Mouse (Mus musculus): ENCODE results near the gene Tagln.

Gene Tagln

GRCm38 (mm10) chr9:45946182-45946871, 10.5 kb upstream of the Tagln start:
- no peak for DNase-seq (ENCODE audit: extremely low spot score, low spot score)

- no peak for DNase-seq (ENCODE audit: extremely low spot score, low spot score)
These were observed 9.9 kb upstream of the Tagln start for GRCm38 (mm10) chr9:45945721-45946120.

- no peak for DNase-seq (ENCODE audit: extremely low spot score, low spot score)
These were observed 8.9 kb upstream of the Tagln start for GRCm38 (mm10) chr9:45944506-45945400.

GRCm38 (mm10) chr9:45943628-45944505, 8.0 kb upstream of the Tagln start:
- no peak for DNase-seq (ENCODE audit: extremely low spot score, low spot score)

GRCm38 (mm10) chr9:45942916-45943315, 7.1 kb upstream of the Tagln start:
- DNase-seq (ENCODE audit: extremely low spot score, low spot score), result no peak

GRCm38 (mm10) chr9:45942464-45942863, 6.6 kb upstream of the Tagln start:
- DNase-seq (ENCODE audit: extremely low spot score, low spot score), result no peak

GRCm38 (mm10) chr9:45941329-45941888, 5.6 kb upstream of the Tagln start:
- DNase-seq (ENCODE audit: extremely low spot score, low spot score), result no peak

- DNase-seq (ENCODE audit: extremely low spot score, low spot score), result no peak
These were observed 3.9 kb upstream of the Tagln start for GRCm38 (mm10) chr9:45939794-45940193.

- no peak for DNase-seq (ENCODE audit: extremely low spot score, low spot score)
These were observed 3.2 kb upstream of the Tagln start for GRCm38 (mm10) chr9:45938952-45939637.

- DNase-seq (ENCODE audit: extremely low spot score, low spot score), result no peak
These were observed 2.2 kb upstream of the Tagln start for GRCm38 (mm10) chr9:45938088-45938487.

GRCm38 (mm10) chr9:45936883-45937282, 1.0 kb upstream of the Tagln start:
- DNase-seq (ENCODE audit: extremely low spot score, low spot score), result peak; percentile 49

- no peak for DNase-seq (ENCODE audit: extremely low spot score, low spot score)
These were observed 3.1 kb downstream of the Tagln start for GRCm38 (mm10) chr9:45932571-45933415.

GRCm38 (mm10) chr9:45931958-45932357, 3.9 kb downstream of the Tagln start:
- DNase-seq (ENCODE audit: extremely low spot score, low spot score), result no peak

- no peak for DNase-seq (ENCODE audit: extremely low spot score, low spot score)
These were observed 6.6 kb downstream of the Tagln start for GRCm38 (mm10) chr9:45929285-45929684.

- DNase-seq (ENCODE audit: extremely low spot score, low spot score), result no peak
These were observed 16.0 kb downstream of the Tagln start for GRCm38 (mm10) chr9:45919895-45920294.

GRCm38 (mm10) chr9:45917041-45917934, 18.6 kb downstream of the Tagln start:
- DNase-seq (ENCODE audit: extremely low spot score, low spot score), result no peak

- no peak for DNase-seq (ENCODE audit: extremely low spot score, low spot score)
These were observed 20.2 kb downstream of the Tagln start for GRCm38 (mm10) chr9:45915659-45916058.

GRCm38 (mm10) chr9:45911673-45912072, 24.2 kb downstream of the Tagln start:
- peak; percentile 20 for DNase-seq (ENCODE audit: extremely low spot score, low spot score)

GRCm38 (mm10) chr9:45910995-45911394, 24.9 kb downstream of the Tagln start:
- DNase-seq (ENCODE audit: extremely low spot score, low spot score), result no peak

Data from neural tube, embryonic 10.5 days (tissue).